Mouse (Mus musculus) lung, embryonic 14.5 days (tissue): ENCODE measurements around the gene En1. TPM values are rescaled to one million over a fixed set of nuclear protein-coding genes. Genes with fewer than 3 reads are reported as not detected.

Experiments used
- ATAC-seq: fragments of 200-750 bp; cut with Nextera tagmentation; 2 replicates; pipeline ENCODE4 v1.8.0; 2017; ENCODE audit warnings: mild to moderate bottlenecking, moderate TSS enrichment, moderate library complexity; ENCODE audit not compliant: insufficient read depth
- DNase-seq: peaks from one replicate; pipeline ENCODE4 v3.0.0-alpha.2; 2015
- H3K27ac ChIP-seq: fragments of 300-500 bp; sonication (generic); 2 replicates; pipeline ENCODE4 v1.5.1; 2014; ENCODE audit warnings: low read depth, mild to moderate bottlenecking, moderate library complexity
- H3K27me3 ChIP-seq: fragments of 300-500 bp; sonication (generic); 2 replicates; pipeline ENCODE4 v1.6.1; 2014; ENCODE audit warnings: low read length, control low read depth; ENCODE audit not compliant: insufficient read depth
- H3K36me3 ChIP-seq: fragments of 300-500 bp; sonication (generic); 2 replicates; pipeline ENCODE4 v1.6.1; 2014; ENCODE audit warnings: control low read depth; ENCODE audit not compliant: insufficient read depth
- H3K4me1 ChIP-seq: fragments of 300-500 bp; sonication (generic); 2 replicates; pipeline ENCODE4 v1.6.1; 2014; ENCODE audit warnings: antibody characterized with exemption, control low read depth; ENCODE audit not compliant: insufficient read depth
- H3K4me2 ChIP-seq: fragments of 300-500 bp; sonication (generic); 2 replicates; pipeline ENCODE4 v1.6.1; 2014; ENCODE audit warnings: mild to moderate bottlenecking
- H3K4me3 ChIP-seq: fragments of 300-500 bp; sonication (generic); 2 replicates; pipeline ENCODE4 v1.5.1; 2014; ENCODE audit warnings: low read depth, low read length
- H3K9ac ChIP-seq: fragments of 300-500 bp; sonication (generic); 2 replicates; pipeline ENCODE4 v1.6.1; 2014
- H3K9me3 ChIP-seq: fragments of 300-500 bp; sonication (generic); 2 replicates; pipeline ENCODE4 v1.6.1; 2016; ENCODE audit warnings: low read depth, low read length, control low read depth
- CTCF ChIP-seq: IDR thresholded peaks from 2 replicates; pipeline ENCODE4 v1.5.1; 2016; ENCODE audit warnings: antibody characterized with exemption, low read depth
- WGBS: fragments of 180-500 bp; shearing (Covaris S2); extraction: QIAGEN DNeasy Blood & Tissue Kit; methylation state at CpG from one replicate; pipeline ENCODE4 v1.1.7; 2014; 5-methylcytosine and 5-hydroxymethylcytosine counted together
- polyA plus RNA-seq: library from polyadenylated mRNA; unstranded; fragments of >200 nt; fragmentation: Nextera tagmentation; extraction: Ambion mirVana; gene quantifications from 2 replicates; pipeline ENCODE4 v1.2.1, GENCODE M21; 2014

Gene En1
- polyA plus RNA-seq, 1 experiment from 2014 or later: not detected

DNA sequence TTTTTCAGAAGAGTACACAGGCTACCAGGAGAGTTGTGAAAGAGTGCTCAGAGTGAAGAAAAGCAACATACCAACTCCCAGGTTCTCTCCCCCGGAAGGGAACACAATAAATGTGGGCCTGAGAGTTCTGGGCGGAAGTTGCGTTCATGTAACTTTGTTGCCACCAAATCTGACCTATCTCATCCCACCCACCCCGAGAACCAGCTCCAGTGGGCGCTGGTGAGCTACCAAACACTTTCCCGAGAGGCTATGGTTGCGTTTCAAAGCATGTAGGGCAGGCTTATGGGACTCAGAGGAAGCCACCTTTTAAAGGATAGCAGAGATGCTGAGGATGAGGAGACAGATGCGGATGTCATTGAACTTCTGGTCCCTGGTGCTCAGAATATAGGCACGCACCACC is 26.6 kb downstream of the En1 start:
- Histone ChIP-seq H3K9ac (no peak overlapping the region), H3K9me3 (no peaks in the 10 kb centered on the region), H3K27ac (no peak overlapping the region), H3K4me3 (no peak overlapping the region), H3K36me3 (no peaks in the 10 kb centered on the region), H3K4me2 (no peak overlapping the region), H3K27me3 (peaks cover 8% of the 10 kb centered on the region), H3K4me1 (no peaks in the 10 kb centered on the region)
- no peak for ATAC-seq
- peak; percentile 23; the same call in 1 of the 2 replicates for TF ChIP-seq CTCF
- DNase-seq: no peak
- WGBS: 43% methylated on average over 9 of the region's 9 CpGs

DNA sequence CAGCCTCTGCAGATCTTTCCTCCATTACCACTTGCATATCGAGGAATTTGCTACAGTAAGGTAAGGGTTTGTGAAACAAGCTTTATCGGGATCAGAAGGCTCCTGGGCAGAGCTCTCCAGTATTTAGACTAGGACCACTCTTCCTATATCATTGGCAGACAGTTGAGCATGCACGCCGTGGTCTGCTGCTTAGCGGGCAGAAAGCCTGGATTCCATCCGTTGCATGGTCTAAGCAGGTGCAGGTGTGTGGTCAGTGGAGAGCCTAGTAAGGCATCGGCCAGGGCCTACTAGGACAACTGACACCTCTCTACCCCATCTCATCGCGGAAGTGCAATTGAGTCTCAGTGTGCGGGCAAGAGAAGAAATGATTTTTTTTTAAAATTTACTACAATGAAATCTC is 41.2 kb downstream of the En1 start:
- no peak for TF ChIP-seq CTCF
- Histone ChIP-seq H3K4me3 (no peak overlapping the region), H3K27ac (no peak overlapping the region), H3K9me3 (no peaks in the 10 kb centered on the region), H3K4me1 (no peaks in the 10 kb centered on the region), H3K9ac (no peak overlapping the region), H3K36me3 (no peaks in the 10 kb centered on the region), H3K4me2 (peak overlapping the region; percentile 20; the same call in 1 of the 2 replicates), H3K27me3 (no peaks in the 10 kb centered on the region)
- ATAC-seq (no peak), DNase-seq (no peak)
- WGBS: 24% methylated on average over 10 of the region's 10 CpGs

DNA sequence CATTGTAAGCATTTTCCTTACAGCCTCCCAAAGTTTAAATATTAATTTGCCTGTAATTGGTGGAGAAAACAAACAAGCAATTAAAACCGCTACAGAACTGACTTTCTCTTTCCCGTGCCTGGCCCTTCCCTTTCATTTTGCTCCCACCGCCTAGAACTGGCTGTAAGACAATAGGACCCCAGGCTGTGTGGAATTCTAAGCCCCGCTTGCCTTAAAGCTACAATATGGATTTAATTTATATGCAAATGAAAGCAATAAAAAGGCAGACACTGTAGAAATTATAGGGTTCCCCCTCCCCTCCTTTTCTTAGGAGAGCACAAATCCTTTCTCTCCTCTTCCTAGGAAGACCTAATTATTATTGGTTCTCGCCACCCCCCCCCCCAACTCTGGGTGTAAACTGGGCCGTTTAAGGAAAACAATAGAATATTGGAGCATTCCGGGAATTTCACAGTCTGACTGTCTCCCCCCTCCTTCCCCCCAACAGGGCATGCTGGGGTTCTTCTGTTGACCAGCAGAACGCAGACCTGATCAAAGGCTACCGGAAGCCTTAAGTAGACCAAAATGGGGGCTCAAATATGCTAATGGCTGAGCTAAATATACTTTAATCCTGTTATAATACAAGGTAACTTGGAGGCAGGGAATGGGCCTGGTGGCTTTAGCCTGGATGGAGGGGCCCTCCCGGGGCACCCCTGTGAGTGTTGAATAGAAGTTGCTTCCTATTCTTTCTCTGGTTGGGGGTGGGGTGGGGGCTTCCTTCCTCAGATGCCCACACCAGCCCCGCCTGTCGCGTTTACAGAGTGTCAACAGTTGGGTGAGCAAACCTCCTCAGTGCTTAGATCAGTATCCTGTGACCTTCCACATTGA is 41.9 kb downstream of the En1 start:
- TF ChIP-seq CTCF: no peak
- Histone ChIP-seq H3K4me1 (no peaks in the 10 kb centered on the region), H3K9ac (no peak overlapping the region), H3K36me3 (no peaks in the 10 kb centered on the region), H3K27me3 (no peaks in the 10 kb centered on the region), H3K9me3 (no peaks in the 10 kb centered on the region), H3K4me3 (no peak overlapping the region), H3K27ac (no peak overlapping the region), H3K4me2 (peak overlapping the region; percentile 20; the same call in 1 of the 2 replicates)
- ATAC-seq (no peak), DNase-seq (no peak)
- 23% methylated on average over 13 of the region's 13 CpGs for WGBS

DNA sequence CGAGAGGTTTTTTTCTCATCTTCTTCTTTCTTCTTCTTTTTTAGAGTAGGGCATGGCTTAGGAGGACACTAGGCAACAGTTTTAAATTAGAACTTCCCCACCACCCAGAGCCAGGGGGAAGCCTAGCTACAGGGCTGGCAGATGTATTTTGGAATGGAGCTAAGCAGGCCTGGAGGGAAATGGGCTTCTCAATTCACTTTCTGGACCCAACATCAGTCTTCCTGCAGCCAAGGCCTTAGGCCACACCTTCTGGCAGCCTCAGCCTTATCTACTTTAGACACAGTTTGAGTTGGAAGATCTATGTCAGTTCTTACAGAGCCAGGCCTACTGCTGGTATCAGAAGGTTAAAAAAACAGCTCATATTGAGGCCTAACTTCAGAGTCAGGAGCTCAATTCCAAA is 42.5 kb downstream of the En1 start:
- Histone ChIP-seq H3K4me2 (no peak overlapping the region), H3K4me1 (no peaks in the 10 kb centered on the region), H3K4me3 (no peak overlapping the region), H3K9me3 (no peaks in the 10 kb centered on the region), H3K27me3 (no peaks in the 10 kb centered on the region), H3K9ac (no peak overlapping the region), H3K36me3 (no peaks in the 10 kb centered on the region), H3K27ac (no peak overlapping the region)
- ATAC-seq: no peak
- TF ChIP-seq CTCF: no peak
- no peak for DNase-seq
- 70% methylated on average over 1 of the region's 1 CpGs for WGBS

DNA sequence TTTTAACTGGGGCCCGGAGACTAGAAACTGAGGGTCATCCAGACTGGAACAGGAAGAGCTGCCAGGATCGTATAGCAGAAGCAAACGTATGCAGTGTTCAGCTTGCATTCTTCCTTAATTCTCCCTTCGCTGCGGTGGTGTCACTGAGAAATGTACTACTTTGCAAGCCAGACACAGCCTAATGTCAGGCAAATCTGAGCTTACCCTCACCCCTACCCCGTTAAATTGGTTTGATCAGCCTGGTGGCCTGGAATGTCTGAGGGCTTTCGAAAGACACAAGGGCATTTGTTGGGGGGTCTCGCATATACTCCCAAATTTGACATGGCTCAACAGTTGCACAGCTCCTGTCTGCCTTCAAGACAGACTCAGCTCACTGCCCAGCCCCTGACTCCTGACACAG is 47.9 kb downstream of the En1 start:
- DNase-seq: no peak
- WGBS: 63% methylated on average over 8 of the region's 8 CpGs
- TF ChIP-seq CTCF: no peak

DNA sequence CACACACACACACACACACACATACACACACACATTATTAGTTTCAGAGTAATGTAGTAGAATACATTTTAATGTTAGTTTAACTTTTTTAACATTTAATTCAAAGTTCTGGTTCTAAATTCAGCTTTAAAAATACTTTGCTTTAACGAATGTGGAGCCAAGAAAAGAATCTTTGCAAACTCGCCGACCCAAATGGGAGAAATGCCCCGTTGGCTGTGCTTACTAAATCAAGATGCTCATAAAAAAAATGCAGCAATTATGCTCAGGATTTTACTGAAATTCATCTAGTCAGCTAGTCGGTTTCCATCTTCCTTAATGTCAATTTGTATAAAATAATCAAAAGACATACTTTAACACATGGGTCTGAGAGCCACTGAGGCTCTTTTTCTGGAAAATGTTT is 49.8 kb downstream of the En1 start:
- H3K4me2 ChIP-seq: no peak overlapping the region
- H3K9me3 ChIP-seq: no peaks in the 10 kb centered on the region
- DNase-seq: no peak
- H3K4me1 ChIP-seq: no peaks in the 10 kb centered on the region
- H3K4me3 ChIP-seq: no peak overlapping the region
- no peaks in the 10 kb centered on the region for H3K36me3 ChIP-seq
- H3K9ac ChIP-seq: no peak overlapping the region
- 71% methylated on average over 5 of the region's 5 CpGs for WGBS
- no peaks in the 10 kb centered on the region for H3K27me3 ChIP-seq
- no peak for ATAC-seq
- H3K27ac ChIP-seq: no peak overlapping the region
- TF ChIP-seq CTCF: no peak

More for the DNA sequence above, 47.9 kb downstream of the En1 start:
- Histone ChIP-seq H3K36me3 (no peaks in the 10 kb centered on the region), H3K27ac (no peak overlapping the region), H3K9me3 (no peaks in the 10 kb centered on the region), H3K27me3 (no peaks in the 10 kb centered on the region), H3K4me2 (no peak overlapping the region), H3K9ac (no peak overlapping the region), H3K4me3 (no peak overlapping the region), H3K4me1 (no peaks in the 10 kb centered on the region)
- ATAC-seq: no peak

DNA sequence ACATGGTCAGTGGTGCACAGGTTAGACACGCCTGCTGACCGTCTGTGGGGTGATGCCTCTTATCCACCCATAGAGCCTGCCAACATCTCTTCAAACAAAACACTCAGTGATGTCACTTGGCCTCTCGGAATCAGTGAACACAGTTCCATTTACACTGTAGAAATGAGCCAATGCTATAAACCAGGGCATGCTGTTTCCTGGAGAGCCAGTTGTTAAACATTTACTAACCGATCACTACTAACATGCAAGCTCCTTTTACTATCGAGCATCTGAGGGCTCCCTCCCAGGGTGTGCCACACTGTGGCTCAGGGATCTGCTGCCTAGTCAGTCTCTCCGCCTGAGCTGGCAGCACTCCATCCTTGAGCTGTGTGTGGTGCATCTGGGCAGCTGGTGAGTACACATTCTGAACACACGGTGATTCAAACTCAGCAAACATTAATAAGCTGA is 52.8 kb downstream of the En1 start:
- Histone ChIP-seq H3K9me3 (no peaks in the 10 kb centered on the region), H3K9ac (no peak overlapping the region), H3K4me2 (no peak overlapping the region), H3K4me1 (no peaks in the 10 kb centered on the region), H3K4me3 (no peak overlapping the region), H3K27ac (no peak overlapping the region), H3K36me3 (no peaks in the 10 kb centered on the region), H3K27me3 (no peaks in the 10 kb centered on the region)
- ATAC-seq (no peak), DNase-seq (no peak)
- no peak for TF ChIP-seq CTCF
- 54% methylated on average over 7 of the region's 7 CpGs for WGBS

Other genes starting within 250 kb of the En1 start
- 0.09 TPM in 1 of 2 replicates, not detected in the other for gene Marco, start 97.4 kb upstream of the En1 start, polyA plus RNA-seq